Mouse (Mus musculus) intestine, embryonic 14.5 days (tissue): Measurements from ENCODE around the gene Senp1. TPM values are rescaled to one million over a fixed set of nuclear protein-coding genes. Genes with fewer than 3 reads are reported as not detected.

Source experiments
- ATAC-seq: fragments of 200-750 bp; cut with Nextera tagmentation; replicated peaks from 2 replicates; pipeline ENCODE4 v1.8.0; 2017; ENCODE audit warnings: low read depth, moderate number of reproducible peaks, moderate TSS enrichment, moderate library complexity; ENCODE audit not compliant: low FRiP score, low TSS enrichment
- DNase-seq: peaks from one replicate; pipeline ENCODE4 v3.0.0-alpha.2; 2018; ENCODE audit warnings: low spot score
- H3K27ac ChIP-seq: fragments of 300-500 bp; sonication (generic); 2 replicates; pipeline ENCODE4 v1.5.1; 2014; ENCODE audit warnings: low read depth, mild to moderate bottlenecking, control low read depth
- H3K27me3 ChIP-seq: fragments of 300-500 bp; sonication (generic); replicated peaks from 2 replicates; pipeline ENCODE4 v1.6.1; 2014; ENCODE audit warnings: low read length, control low read depth; ENCODE audit not compliant: control insufficient read depth, insufficient read depth
- H3K36me3 ChIP-seq: fragments of 300-500 bp; sonication (generic); 2 replicates; pipeline ENCODE4 v1.6.1; 2014; ENCODE audit warnings: low read length, control low read depth; ENCODE audit not compliant: control insufficient read depth, insufficient read depth
- H3K4me1 ChIP-seq: fragments of 300-500 bp; sonication (generic); replicated peaks from 2 replicates; pipeline ENCODE4 v1.6.1; 2014; ENCODE audit warnings: low read length, control low read depth, mixed read lengths; ENCODE audit not compliant: control insufficient read depth, insufficient read depth
- H3K4me2 ChIP-seq: fragments of 300-500 bp; sonication (generic); 2 replicates; pipeline ENCODE4 v1.6.1; 2014; ENCODE audit warnings: low read length
- H3K4me3 ChIP-seq: fragments of 300-500 bp; sonication (generic); 2 replicates; pipeline ENCODE4 v1.5.1; 2014; ENCODE audit warnings: low read depth, low read length, control low read depth, mixed read lengths
- H3K9ac ChIP-seq: fragments of 300-500 bp; sonication (generic); 2 replicates; pipeline ENCODE4 v1.6.1; 2014; ENCODE audit warnings: mild to moderate bottlenecking, low read length
- H3K9me3 ChIP-seq: fragments of 300-500 bp; sonication (generic); 2 replicates; pipeline ENCODE4 v1.6.1; 2016; ENCODE audit warnings: low read length, control low read depth; ENCODE audit not compliant: control insufficient read depth
- WGBS: fragments of 180-500 bp; shearing (Covaris S2); extraction: QIAGEN DNeasy Blood & Tissue Kit; methylation state at CpG from one replicate; pipeline ENCODE4 v1.1.7; 2014; 5-methylcytosine and 5-hydroxymethylcytosine counted together
- polyA plus RNA-seq: library from polyadenylated mRNA; unstranded; fragments of >200 nt; fragmentation: Nextera tagmentation; extraction: Ambion mirVana; gene quantifications from 2 replicates; pipeline ENCODE4 v1.2.1, GENCODE M21; 2014

The Senp1 gene
- polyA plus RNA-seq, 1 experiment from 2014 or later = 36.3 TPM

DNA sequence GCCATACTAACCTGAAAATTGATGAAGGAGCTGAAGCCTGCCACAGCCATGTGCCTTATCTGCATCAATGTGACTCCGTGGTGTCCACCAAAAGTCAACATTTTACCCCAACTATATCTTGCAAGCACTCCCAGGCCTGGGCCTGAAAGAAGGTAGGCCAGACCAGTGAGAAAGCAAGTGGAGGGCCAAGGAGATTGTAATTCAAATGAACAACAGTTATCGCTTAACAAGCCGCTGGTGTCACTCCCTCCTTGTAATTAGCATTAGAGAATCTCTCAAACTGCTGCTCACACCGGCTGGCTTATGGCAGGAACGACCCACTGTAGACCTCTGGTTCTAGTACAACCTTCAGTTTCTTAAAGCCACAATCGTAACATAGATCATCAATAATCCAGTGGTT is 16.6 kb downstream of the Senp1 start:
- WGBS = 88% methylated on average over 6 of the region's 6 CpGs

DNA sequence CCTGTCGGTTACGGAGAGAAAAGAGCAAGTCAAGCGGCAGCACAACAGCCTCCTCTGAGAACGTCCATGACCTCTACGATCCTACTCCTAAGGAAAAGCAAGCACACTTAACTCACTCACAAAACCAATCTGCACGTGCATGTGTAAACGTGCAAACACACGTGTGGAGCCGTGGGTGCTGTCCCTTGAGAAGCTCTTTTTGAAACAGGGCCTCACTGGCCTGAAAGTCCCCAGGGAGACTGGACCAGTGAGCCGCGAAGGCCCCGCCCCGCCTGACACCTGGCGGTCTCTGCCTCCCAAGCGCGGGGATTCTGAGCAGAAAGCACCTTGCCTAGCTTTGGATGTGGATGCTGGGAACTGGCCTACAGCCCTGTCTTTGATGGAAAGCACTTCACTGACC is 18.5 kb downstream of the Senp1 start:
- Histone ChIP-seq H3K9me3 (no peaks in the 10 kb centered on the region), H3K9ac (no peak overlapping the region), H3K4me3 (no peak overlapping the region), H3K4me1 (no peaks in the 10 kb centered on the region), H3K4me2 (no peak overlapping the region), H3K27me3 (no peaks in the 10 kb centered on the region), H3K27ac (no peak overlapping the region), H3K36me3 (peaks cover 92% of the 10 kb centered on the region)
- 90% methylated on average over 16 of the region's 16 CpGs for WGBS
- DNase-seq (no peak), ATAC-seq (no peak)

More for the DNA sequence above, 16.6 kb downstream of the Senp1 start:
- H3K27me3 ChIP-seq = no peaks in the 10 kb centered on the region
- H3K9me3 ChIP-seq = no peaks in the 10 kb centered on the region
- H3K9ac ChIP-seq = no peak overlapping the region
- peaks cover 88% of the 10 kb centered on the region for H3K36me3 ChIP-seq
- no peaks in the 10 kb centered on the region for H3K4me1 ChIP-seq
- ATAC-seq (no peak), DNase-seq (no peak)
- H3K4me3 ChIP-seq = no peak overlapping the region
- H3K27ac ChIP-seq = no peak overlapping the region
- H3K4me2 ChIP-seq = no peak overlapping the region

DNA sequence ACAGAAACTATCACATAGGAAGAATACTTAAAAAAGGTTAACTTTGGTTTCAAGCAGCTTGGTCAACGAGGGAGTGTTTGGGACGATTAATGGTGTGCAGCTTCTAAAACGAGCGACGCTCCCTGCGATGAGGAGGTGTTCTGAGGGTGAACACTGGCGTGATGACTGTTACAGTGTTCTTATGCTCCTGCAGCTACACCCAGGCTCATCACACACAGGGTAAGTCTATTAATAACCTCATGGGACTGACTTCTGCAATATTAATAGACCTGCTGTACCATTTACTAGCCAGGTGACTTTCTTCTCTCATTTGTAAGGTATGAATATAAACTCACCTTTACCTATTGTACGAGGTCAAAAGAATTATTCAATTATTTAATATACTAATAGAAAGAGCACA is 19.0 kb downstream of the Senp1 start:
- Histone ChIP-seq H3K4me1 (no peaks in the 10 kb centered on the region), H3K36me3 (peaks cover 92% of the 10 kb centered on the region), H3K9ac (no peak overlapping the region), H3K9me3 (no peaks in the 10 kb centered on the region), H3K4me3 (no peak overlapping the region), H3K27ac (no peak overlapping the region), H3K27me3 (no peaks in the 10 kb centered on the region), H3K4me2 (no peak overlapping the region)
- 97% methylated on average over 8 of the region's 8 CpGs for WGBS
- ATAC-seq = no peak
- no peak for DNase-seq

DNA sequence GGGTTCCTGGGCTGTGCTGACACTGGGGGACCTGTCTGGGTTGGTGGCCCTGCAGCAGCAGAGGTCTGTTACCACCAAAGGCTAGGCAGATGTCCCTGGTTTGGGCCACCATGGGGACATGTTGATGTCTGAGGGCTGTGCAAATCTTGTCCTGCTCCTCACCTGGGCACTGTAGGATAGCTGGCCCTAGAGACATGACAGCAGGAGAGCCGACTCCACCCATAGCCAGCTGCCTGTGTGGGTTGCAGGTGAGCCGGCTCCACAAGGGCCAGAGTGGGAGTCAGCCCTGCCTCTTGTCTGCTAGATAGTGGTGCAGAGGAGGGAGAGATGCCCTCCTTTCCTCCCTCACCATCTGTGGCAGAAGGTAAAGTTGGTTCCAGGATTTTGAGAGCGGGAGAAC is 23.2 kb downstream of the Senp1 start:
- Histone ChIP-seq H3K9me3 (no peaks in the 10 kb centered on the region), H3K27me3 (no peaks in the 10 kb centered on the region), H3K27ac (no peak overlapping the region), H3K4me2 (no peak overlapping the region), H3K36me3 (peaks cover 83% of the 10 kb centered on the region), H3K9ac (no peak overlapping the region), H3K4me3 (no peak overlapping the region), H3K4me1 (no peaks in the 10 kb centered on the region)
- WGBS = 91% methylated on average over 3 of the region's 3 CpGs
- DNase-seq (no peak), ATAC-seq (no peak)

DNA sequence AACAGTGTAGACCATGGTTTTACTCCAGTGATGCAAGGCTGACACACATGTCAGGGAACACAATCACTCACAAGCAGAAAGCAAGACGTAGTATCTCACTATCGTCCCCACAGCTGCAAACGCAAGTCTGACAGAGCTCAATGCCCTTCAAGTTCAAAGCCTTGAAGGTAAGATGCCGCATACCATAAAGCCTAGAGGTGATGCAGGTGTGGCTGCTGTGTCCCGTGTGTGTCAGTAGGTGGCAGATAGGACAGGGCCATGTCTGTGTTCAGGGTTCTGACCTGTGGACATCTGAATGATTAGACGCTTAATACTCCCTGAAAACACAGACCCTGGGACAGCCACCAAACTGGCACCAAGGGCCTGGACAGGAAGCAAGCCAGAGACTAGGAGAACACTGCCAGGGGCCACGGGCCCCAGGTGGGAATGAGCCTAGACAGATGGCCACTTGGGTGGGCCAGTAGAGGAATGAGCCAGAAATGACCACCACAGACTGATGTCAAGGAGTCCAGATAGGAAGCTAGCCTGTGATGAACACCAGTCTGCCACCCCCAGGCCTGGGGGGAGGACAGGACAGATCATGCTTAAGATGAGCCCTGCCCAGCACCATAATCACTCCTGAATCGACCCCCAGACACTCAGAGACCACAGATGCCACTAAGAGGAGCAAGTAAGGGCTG is 23.8 kb downstream of the Senp1 start:
- Histone ChIP-seq H3K4me1 (no peaks in the 10 kb centered on the region), H3K9me3 (no peaks in the 10 kb centered on the region), H3K27me3 (no peaks in the 10 kb centered on the region), H3K4me2 (no peak overlapping the region), H3K27ac (no peak overlapping the region), H3K4me3 (no peak overlapping the region), H3K36me3 (peaks cover 82% of the 10 kb centered on the region), H3K9ac (no peak overlapping the region)
- ATAC-seq (no peak), DNase-seq (no peak)
- 88% methylated on average over 8 of the region's 8 CpGs for WGBS

DNA sequence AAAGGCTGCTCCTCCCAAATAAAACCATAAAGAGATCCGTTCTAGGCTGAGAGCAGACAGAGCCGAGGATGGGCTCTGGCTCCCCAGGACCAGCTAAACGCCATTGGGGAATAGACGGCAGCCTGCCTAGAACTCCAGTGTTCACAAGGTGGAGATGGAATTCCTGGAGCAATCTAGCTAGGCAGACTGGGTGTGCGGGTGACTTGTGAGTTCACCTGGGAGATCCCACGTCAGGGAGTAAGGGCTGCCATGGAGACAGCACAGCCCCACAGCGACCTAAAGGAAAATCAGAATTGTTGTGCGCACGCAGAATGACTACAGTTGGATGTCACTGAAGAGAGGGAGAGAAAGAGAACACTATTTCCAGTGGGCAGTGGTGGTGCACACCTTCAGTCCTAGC is 25.0 kb downstream of the Senp1 start:
- peaks cover 78% of the 10 kb centered on the region for H3K36me3 ChIP-seq
- 89% methylated on average over 9 of the region's 9 CpGs for WGBS
- H3K9ac ChIP-seq = no peak overlapping the region
- H3K4me3 ChIP-seq = no peak overlapping the region
- H3K4me1 ChIP-seq = no peaks in the 10 kb centered on the region
- no peak overlapping the region for H3K27ac ChIP-seq
- no peak overlapping the region for H3K4me2 ChIP-seq
- ATAC-seq (no peak), DNase-seq (no peak)
- no peaks in the 10 kb centered on the region for H3K27me3 ChIP-seq
- no peaks in the 10 kb centered on the region for H3K9me3 ChIP-seq

DNA sequence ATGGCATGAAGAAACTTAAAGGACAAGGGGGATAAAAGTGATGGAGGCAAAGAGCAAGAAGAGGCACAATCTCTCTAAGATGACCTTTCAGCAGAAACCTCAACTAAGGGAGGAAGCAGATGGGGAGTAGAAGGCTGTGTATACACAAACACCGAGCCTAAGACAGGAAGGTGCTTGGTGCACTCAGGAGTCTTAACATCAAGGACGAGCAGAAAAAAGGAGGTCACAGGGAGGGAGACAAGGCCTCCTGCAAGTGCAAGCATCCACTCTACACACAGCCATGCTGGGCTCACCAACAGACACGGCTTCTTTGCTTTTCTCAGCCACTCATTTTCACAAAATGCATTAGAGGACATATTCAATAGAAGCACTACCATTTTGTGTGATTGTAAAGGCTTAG is 26.1 kb downstream of the Senp1 start:
- Histone ChIP-seq H3K9me3 (no peaks in the 10 kb centered on the region), H3K4me2 (no peak overlapping the region), H3K27ac (no peak overlapping the region), H3K4me1 (no peaks in the 10 kb centered on the region), H3K4me3 (no peak overlapping the region), H3K36me3 (peaks cover 79% of the 10 kb centered on the region), H3K9ac (no peak overlapping the region), H3K27me3 (no peaks in the 10 kb centered on the region)
- no peak for DNase-seq
- no peak for ATAC-seq
- 71% methylated on average over 3 of the region's 3 CpGs for WGBS

DNA sequence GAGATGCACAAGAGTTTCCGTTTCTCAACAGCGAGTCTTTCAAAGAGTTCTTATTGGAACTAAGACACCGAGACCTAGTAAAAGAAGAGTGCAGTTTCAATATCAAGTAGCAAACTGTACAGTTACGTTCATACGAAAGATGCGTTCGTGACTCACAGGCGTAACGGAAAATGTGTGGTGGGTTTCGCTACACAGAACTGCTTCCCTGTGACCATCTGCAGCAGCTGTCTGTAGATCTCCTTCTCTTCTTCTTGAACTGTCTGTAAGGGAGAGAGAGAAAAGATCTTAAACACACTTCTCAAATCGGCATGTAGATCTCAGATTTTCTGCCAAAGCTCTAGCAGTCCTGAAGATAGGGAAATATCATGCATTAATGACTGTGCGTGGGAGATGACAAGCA is 26.9 kb downstream of the Senp1 start:
- Histone ChIP-seq H3K4me3 (no peak overlapping the region), H3K27ac (no peak overlapping the region), H3K4me1 (no peaks in the 10 kb centered on the region), H3K36me3 (peaks cover 78% of the 10 kb centered on the region), H3K4me2 (no peak overlapping the region), H3K9ac (no peak overlapping the region), H3K9me3 (no peaks in the 10 kb centered on the region), H3K27me3 (no peaks in the 10 kb centered on the region)
- DNase-seq = no peak
- 93% methylated on average over 12 of the region's 12 CpGs for WGBS
- no peak for ATAC-seq

DNA sequence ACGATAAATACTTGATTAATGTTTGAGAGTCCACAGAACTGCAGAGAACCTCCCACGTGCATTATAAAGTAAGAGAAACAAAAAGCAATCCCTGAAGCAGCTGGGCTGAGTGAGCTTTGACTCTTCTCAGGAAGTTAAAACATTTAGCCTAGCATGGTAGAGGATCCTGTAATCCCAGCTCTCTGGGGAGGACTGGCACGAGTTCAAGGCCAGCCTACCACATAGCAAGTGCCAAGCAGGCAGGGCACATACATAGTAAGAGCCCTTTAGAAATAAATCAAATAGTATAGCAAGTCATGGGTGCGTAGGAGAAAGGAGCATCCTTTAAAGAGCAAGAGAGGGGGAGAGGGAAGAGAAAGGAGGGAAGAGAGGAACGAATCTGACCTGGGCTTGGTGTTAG is 27.7 kb downstream of the Senp1 start:
- no peak overlapping the region for H3K27ac ChIP-seq
- H3K9me3 ChIP-seq = no peaks in the 10 kb centered on the region
- no peak overlapping the region for H3K9ac ChIP-seq
- H3K4me3 ChIP-seq = no peak overlapping the region
- H3K4me2 ChIP-seq = no peak overlapping the region
- no peak for DNase-seq
- WGBS = 93% methylated on average over 5 of the region's 5 CpGs
- no peak for ATAC-seq
- H3K4me1 ChIP-seq = no peaks in the 10 kb centered on the region
- H3K27me3 ChIP-seq = no peaks in the 10 kb centered on the region
- H3K36me3 ChIP-seq = peaks cover 76% of the 10 kb centered on the region
